Mouse (Mus musculus): ENCODE measurements at regions not wholly inside any gene's neighbourhood (a gene's known extent, or its start where the extent isn't known, plus 50 kb on each side); places are given as distances from the start of the nearest gene placed in this dataset.
"Not testable (repeated sequence)": the region's sequence is repeated elsewhere in the genome, so short reads cannot be mapped to it uniquely, and the experiment has no call there.

DNA sequence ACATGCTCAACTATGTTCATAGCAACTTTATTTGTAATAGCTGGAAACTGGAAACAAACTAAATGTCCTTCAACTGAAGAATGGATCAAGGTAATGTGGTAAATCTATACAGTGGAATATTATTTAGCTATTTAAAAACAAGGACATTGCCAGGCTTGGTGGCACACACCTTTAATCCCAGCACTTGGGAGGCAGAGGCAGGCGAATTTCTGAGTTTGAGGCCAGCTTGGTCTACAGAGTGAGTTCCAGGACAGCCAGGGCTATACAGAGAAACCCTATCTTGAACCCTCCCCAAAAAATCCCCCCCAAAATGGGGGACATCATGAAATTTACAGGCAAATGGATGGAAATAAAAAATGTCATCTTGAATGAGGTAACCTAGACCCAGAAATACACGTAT is 213.6 kb downstream of the Gm31371 start:
- DNase-seq (ENCODE audit: low spot score); H3K27me3 ChIP-seq (ENCODE audit: control insufficient read depth, insufficient read depth, low read length); H3K9me3 ChIP-seq (ENCODE audit: control insufficient read depth, low read length); H3K4me1 ChIP-seq (ENCODE audit: control insufficient read depth, insufficient read depth, low read length); H3K36me3 ChIP-seq (ENCODE audit: control insufficient read depth, insufficient read depth, low read length); H3K4me2 ChIP-seq (ENCODE audit: low read depth); H3K4me3 ChIP-seq (ENCODE audit: low read depth, low read length); H3K9ac ChIP-seq (ENCODE audit: low read length); H3K27ac ChIP-seq (ENCODE audit: low read depth, low read length); ATAC-seq (ENCODE audit: insufficient read depth, low FRiP score, low TSS enrichment): not testable (repeated sequence)
- WGBS, result 78% methylated on average over 2 of the region's 2 CpGs

GRCm38 (mm10) chr8:20119581-20119980 is 216.4 kb downstream of the Gm31371 start:
- H3K27ac ChIP-seq (ENCODE audit: low read depth, low read length); H3K27me3 ChIP-seq (ENCODE audit: control insufficient read depth, insufficient read depth, low read length); H3K36me3 ChIP-seq (ENCODE audit: control insufficient read depth, insufficient read depth, low read length); H3K4me3 ChIP-seq (ENCODE audit: low read depth, low read length); H3K9me3 ChIP-seq (ENCODE audit: control insufficient read depth, low read length); H3K4me1 ChIP-seq (ENCODE audit: control insufficient read depth, insufficient read depth, low read length); H3K4me2 ChIP-seq (ENCODE audit: low read depth); H3K9ac ChIP-seq (ENCODE audit: low read length); ATAC-seq (ENCODE audit: insufficient read depth, low FRiP score, low TSS enrichment): not testable (repeated sequence)
- 83% methylated on average over 4 of the region's 4 CpGs for WGBS
- DNase-seq (ENCODE audit: low spot score), result peak; percentile 4

GRCm38 (mm10) chr8:20120186-20120585 is 217.0 kb downstream of the Gm31371 start:
- DNase-seq (ENCODE audit: low spot score); H3K4me3 ChIP-seq (ENCODE audit: low read depth, low read length); H3K9me3 ChIP-seq (ENCODE audit: control insufficient read depth, low read length); H3K27ac ChIP-seq (ENCODE audit: low read depth, low read length); ATAC-seq (ENCODE audit: insufficient read depth, low FRiP score, low TSS enrichment); H3K4me1 ChIP-seq (ENCODE audit: control insufficient read depth, insufficient read depth, low read length); H3K4me2 ChIP-seq (ENCODE audit: low read depth); H3K9ac ChIP-seq (ENCODE audit: low read length); H3K27me3 ChIP-seq (ENCODE audit: control insufficient read depth, insufficient read depth, low read length); H3K36me3 ChIP-seq (ENCODE audit: control insufficient read depth, insufficient read depth, low read length): not testable (repeated sequence)
- 98% methylated on average over 2 of the region's 2 CpGs for WGBS

DNA sequence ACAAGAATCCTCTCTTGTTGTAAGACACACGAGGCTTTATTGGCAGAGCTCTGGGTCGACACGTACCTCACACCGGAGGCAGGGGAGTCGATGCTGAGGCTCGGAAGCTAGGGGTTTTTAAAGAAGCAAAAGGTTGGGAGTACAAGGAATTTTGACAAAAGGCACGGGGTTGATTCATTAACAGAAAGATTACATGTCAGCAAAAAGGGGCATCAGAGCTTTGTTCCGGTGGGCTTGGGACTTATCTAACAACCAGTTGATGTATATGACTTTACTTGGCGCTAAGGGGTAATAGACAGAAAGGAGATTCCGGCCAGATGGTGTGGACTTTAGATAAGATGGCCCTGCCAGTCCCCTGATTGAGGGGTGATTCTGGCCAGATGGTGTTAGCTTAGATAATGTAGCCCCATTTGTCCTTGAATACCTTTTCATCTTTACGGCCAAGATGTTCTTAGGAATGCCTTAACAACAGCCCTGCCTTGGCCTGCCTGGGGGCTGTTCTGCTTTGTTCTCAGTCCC is 218.3 kb downstream of the Gm31371 start:
- not testable (repeated sequence) for H3K4me1 ChIP-seq (ENCODE audit: control insufficient read depth, insufficient read depth, low read length); ATAC-seq (ENCODE audit: insufficient read depth, low FRiP score, low TSS enrichment); H3K4me3 ChIP-seq (ENCODE audit: low read depth, low read length); H3K9me3 ChIP-seq (ENCODE audit: control insufficient read depth, low read length); H3K9ac ChIP-seq (ENCODE audit: low read length); H3K27me3 ChIP-seq (ENCODE audit: control insufficient read depth, insufficient read depth, low read length); H3K4me2 ChIP-seq (ENCODE audit: low read depth); H3K36me3 ChIP-seq (ENCODE audit: control insufficient read depth, insufficient read depth, low read length); H3K27ac ChIP-seq (ENCODE audit: low read depth, low read length)
- WGBS, result 94% methylated on average over 7 of the region's 11 CpGs
- DNase-seq (ENCODE audit: low spot score), result peak; percentile 1

DNA sequence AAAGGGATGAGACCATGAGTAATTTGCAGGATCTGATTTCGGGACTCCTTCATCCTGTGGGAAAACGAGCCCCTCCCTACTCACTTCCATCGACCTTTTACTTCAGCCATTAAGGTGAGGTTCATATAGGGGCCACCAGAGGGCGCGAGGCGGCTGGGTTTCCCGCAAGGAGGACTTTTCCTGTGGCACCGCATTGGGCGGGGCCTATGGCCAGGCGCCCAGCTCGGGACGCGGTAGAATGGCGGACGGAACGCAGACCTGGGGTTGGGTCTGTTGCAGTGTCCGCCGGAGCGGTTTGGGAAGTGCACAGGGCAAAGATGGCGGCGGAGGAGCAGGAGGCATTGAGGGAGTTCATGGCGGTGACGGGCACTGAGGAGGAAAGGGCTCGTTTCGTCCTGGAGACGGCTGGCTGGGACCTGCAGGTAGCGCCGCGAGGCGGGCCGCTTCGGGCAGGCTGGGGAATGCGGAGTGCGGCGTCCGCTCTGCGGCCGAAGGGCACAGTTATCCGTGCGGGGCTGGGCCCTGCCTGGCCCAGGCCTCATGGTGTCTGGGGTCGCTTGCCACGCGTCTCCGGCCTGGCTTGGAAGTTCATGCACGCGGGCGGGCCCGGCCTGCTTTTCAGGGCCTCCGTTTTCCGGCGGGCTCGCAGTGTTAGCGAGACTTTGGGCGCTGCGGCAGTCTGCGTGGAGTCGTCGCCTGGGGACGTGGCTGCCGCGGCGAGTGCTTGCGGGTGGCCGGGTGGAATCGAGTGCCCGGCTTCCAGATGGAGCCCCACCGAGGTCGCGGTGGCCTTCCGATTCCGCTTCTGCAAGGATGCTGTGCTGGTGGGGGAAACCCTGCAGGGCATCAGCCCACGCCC is 219.1 kb downstream of the Gm31371 start:
- peak overlapping the region; percentile 48 for H3K4me3 ChIP-seq (ENCODE audit: low read depth, low read length)
- not testable (repeated sequence) for H3K9me3 ChIP-seq (ENCODE audit: control insufficient read depth, low read length); H3K36me3 ChIP-seq (ENCODE audit: control insufficient read depth, insufficient read depth, low read length); H3K27me3 ChIP-seq (ENCODE audit: control insufficient read depth, insufficient read depth, low read length); H3K4me1 ChIP-seq (ENCODE audit: control insufficient read depth, insufficient read depth, low read length); H3K27ac ChIP-seq (ENCODE audit: low read depth, low read length)
- DNase-seq (ENCODE audit: low spot score) (peak; percentile 96), ATAC-seq (ENCODE audit: insufficient read depth, low FRiP score, low TSS enrichment) (peak; percentile 100)
- peak overlapping the region; percentile 14; the same call in 1 of the 2 replicates for H3K4me2 ChIP-seq (ENCODE audit: low read depth)
- WGBS, result 13% methylated on average over 53 of the region's 72 CpGs
- H3K9ac ChIP-seq (ENCODE audit: low read length), result peak overlapping the region; percentile 79

DNA sequence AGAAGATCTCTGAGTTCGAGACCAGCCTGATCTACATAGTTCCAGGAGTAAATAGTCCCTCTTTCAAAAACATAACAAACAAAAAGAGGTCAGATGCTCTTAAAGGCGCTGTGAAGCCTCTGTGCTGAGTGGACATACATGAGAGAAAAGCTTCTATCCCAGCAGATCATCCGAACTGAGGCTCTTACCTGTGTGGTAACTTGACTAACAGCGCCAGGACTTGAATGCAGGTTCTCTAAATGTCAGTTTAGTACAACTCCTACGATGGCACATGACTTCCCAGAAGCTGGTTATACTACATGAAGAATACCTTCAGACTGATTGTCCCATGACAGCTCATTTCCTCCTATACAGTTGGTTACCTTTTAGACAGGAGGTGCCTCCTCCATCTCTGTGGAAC is 220.4 kb downstream of the Gm31371 start:
- ATAC-seq (ENCODE audit: insufficient read depth, low FRiP score, low TSS enrichment), result not testable (repeated sequence)

DNA sequence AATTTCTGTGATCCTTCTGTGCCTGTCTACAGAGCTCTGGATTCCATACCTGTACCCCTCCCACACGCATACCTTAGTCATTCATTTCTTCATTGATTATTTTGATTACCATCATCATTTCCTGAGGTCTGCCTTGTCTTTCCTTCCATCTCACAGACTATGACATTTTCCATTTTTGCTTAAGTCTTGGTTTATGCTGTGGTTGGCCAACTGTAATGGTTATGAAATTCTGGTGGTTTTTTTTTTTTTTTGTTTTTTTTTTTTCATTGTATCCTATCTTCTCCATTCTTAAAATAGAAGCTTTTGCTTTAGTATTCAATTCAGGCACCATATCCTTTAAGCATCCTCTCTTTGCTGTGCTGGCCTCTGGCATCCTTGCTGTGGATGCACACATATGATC is 227.4 kb downstream of the Gm15319 start:
- not testable (repeated sequence) for H3K9me3 ChIP-seq (ENCODE audit: control insufficient read depth, low read length); H3K27me3 ChIP-seq (ENCODE audit: control insufficient read depth, insufficient read depth, low read length); ATAC-seq (ENCODE audit: insufficient read depth, low FRiP score, low TSS enrichment); H3K9ac ChIP-seq (ENCODE audit: low read length); H3K4me2 ChIP-seq (ENCODE audit: low read depth); DNase-seq (ENCODE audit: low spot score); H3K4me1 ChIP-seq (ENCODE audit: control insufficient read depth, insufficient read depth, low read length); H3K27ac ChIP-seq (ENCODE audit: low read depth, low read length); H3K4me3 ChIP-seq (ENCODE audit: low read depth, low read length); H3K36me3 ChIP-seq (ENCODE audit: control insufficient read depth, insufficient read depth, low read length)
- WGBS, result no CpG with 5 or more reads among the region's 1 CpGs

More for the DNA sequence above, 220.4 kb downstream of the Gm31371 start:
- H3K36me3 ChIP-seq (ENCODE audit: control insufficient read depth, insufficient read depth, low read length); H3K9me3 ChIP-seq (ENCODE audit: control insufficient read depth, low read length); H3K4me3 ChIP-seq (ENCODE audit: low read depth, low read length); H3K4me1 ChIP-seq (ENCODE audit: control insufficient read depth, insufficient read depth, low read length); H3K9ac ChIP-seq (ENCODE audit: low read length); DNase-seq (ENCODE audit: low spot score); H3K27me3 ChIP-seq (ENCODE audit: control insufficient read depth, insufficient read depth, low read length); H3K4me2 ChIP-seq (ENCODE audit: low read depth); H3K27ac ChIP-seq (ENCODE audit: low read depth, low read length): not testable (repeated sequence)
- 95% methylated on average over 5 of the region's 5 CpGs for WGBS

GRCm38 (mm10) chr8:20145436-20145835 is 217.6 kb downstream of the Gm15319 start:
- not testable (repeated sequence) for H3K9me3 ChIP-seq (ENCODE audit: control insufficient read depth, low read length); H3K27me3 ChIP-seq (ENCODE audit: control insufficient read depth, insufficient read depth, low read length); ATAC-seq (ENCODE audit: insufficient read depth, low FRiP score, low TSS enrichment); H3K36me3 ChIP-seq (ENCODE audit: control insufficient read depth, insufficient read depth, low read length); H3K4me3 ChIP-seq (ENCODE audit: low read depth, low read length); H3K27ac ChIP-seq (ENCODE audit: low read depth, low read length); H3K4me2 ChIP-seq (ENCODE audit: low read depth); DNase-seq (ENCODE audit: low spot score); H3K9ac ChIP-seq (ENCODE audit: low read length); H3K4me1 ChIP-seq (ENCODE audit: control insufficient read depth, insufficient read depth, low read length)
- 88% methylated on average over 4 of the region's 4 CpGs for WGBS

Measured in neural tube, embryonic 11.5 days (tissue).